7 mouse cellular contexts compared by ENCODE assay signal in genomic region chr10:40025560-40025959, GRCm38 (mm10). TPM values are rescaled to one million over a fixed set of nuclear protein-coding genes. Genes with fewer than 3 reads are reported as not detected.
DNase-seq lines count a peak whose midpoint lies in the region; ATAC-seq and TF ChIP-seq lines count a peak whose summit lies in the region.

No protein-coding gene starts in this region.

- H3K9ac ChIP-seq in lung, embryonic 14.5 days: peak overlapping the region; percentile 55
- no peak overlapping the region for H3K9ac ChIP-seq in forebrain, embryonic 15.5 days (replicated peaks)
- no peak overlapping the region for H3K9ac ChIP-seq in limb, embryonic 13.5 days

- peak overlapping the region; percentile 97 for H3K4me2 ChIP-seq in lung, embryonic 14.5 days
- H3K4me2 ChIP-seq in forebrain, embryonic 15.5 days (replicated peaks): peak overlapping the region; percentile 91
- peak overlapping the region; percentile 89 for H3K4me2 ChIP-seq in limb, embryonic 13.5 days (replicated peaks)

- no peak for ATAC-seq in lung, embryonic 14.5 days (ENCODE audit: insufficient read depth)
- ATAC-seq in forebrain, embryonic 15.5 days (replicated peaks): no peak
- no peak; the same call in 1 of the 2 replicates for ATAC-seq in limb, embryonic 13.5 days (ENCODE audit: low FRiP score, low read depth)
- ATAC-seq in monocyte, adult 5-6 weeks (replicated peaks; ENCODE audit: insufficient number of reproducible peaks, low FRiP score, low TSS enrichment, poor library complexity, severe bottlenecking): no peak

- H3K36me3 ChIP-seq in lung, embryonic 14.5 days (ENCODE audit: insufficient read depth): no peaks in the 10 kb centered on the region
- H3K36me3 ChIP-seq in forebrain, embryonic 15.5 days: no peaks in the 10 kb centered on the region
- H3K36me3 ChIP-seq in limb, embryonic 13.5 days: no peaks in the 10 kb centered on the region
- H3K36me3 ChIP-seq in small intestine, adult 2 months (ENCODE audit: control insufficient read depth, insufficient read depth, low read length): no peaks in the 10 kb centered on the region

- DNase-seq in lung, embryonic 14.5 days: peak; percentile 7
- no peak for DNase-seq in lung, adult 18-20 months
- no peak for DNase-seq in adrenal gland, adult 2 months

- WGBS in lung, embryonic 14.5 days: 55% methylated on average over 8 of the region's 8 CpGs
- 64% methylated on average over 8 of the region's 8 CpGs for WGBS in forebrain, embryonic 15.5 days
- WGBS in limb, embryonic 13.5 days: 41% methylated on average over 8 of the region's 8 CpGs
- WGBS in small intestine, adult 2 months: 50% methylated on average over 8 of the region's 8 CpGs

- TF ChIP-seq CTCF in lung, embryonic 14.5 days (IDR thresholded peaks at IDR 0.05; ENCODE audit: low read depth): no peak
- no peak for TF ChIP-seq CTCF in small intestine, adult 2 months (IDR thresholded peaks at IDR 0.05; ENCODE audit: extremely low read depth, insufficient read length, insufficient replicate concordance, low read depth, low read length)

- no peaks in the 10 kb centered on the region for H3K9me3 ChIP-seq in lung, embryonic 14.5 days (ENCODE audit: low read depth, low read length)
- no peaks in the 10 kb centered on the region for H3K9me3 ChIP-seq in forebrain, embryonic 15.5 days
- peaks cover 7% of the 10 kb centered on the region; the same call in 1 of the 2 replicates for H3K9me3 ChIP-seq in limb, embryonic 13.5 days

- TF ChIP-seq POLR2A in small intestine, adult 2 months (IDR thresholded peaks at IDR 0.05; ENCODE audit: low read depth, low read length): no peak

- peak overlapping the region; percentile 57 for H3K4me3 ChIP-seq in lung, embryonic 14.5 days (ENCODE audit: low read depth, low read length)
- H3K4me3 ChIP-seq in forebrain, embryonic 15.5 days: peak overlapping the region; percentile 65
- peak overlapping the region; percentile 67 for H3K4me3 ChIP-seq in limb, embryonic 13.5 days
- peak overlapping the region; percentile 70 for H3K4me3 ChIP-seq in small intestine, adult 2 months (ENCODE audit: low read depth, low read length)

- 0 out of 2 replicates have a peak, but pooled peaks cover 2% of the 10 kb centered on the region for H3K4me1 ChIP-seq in lung, embryonic 14.5 days (ENCODE audit: insufficient read depth)
- peaks cover 13% of the 10 kb centered on the region for H3K4me1 ChIP-seq in forebrain, embryonic 15.5 days
- peaks cover 12% of the 10 kb centered on the region for H3K4me1 ChIP-seq in limb, embryonic 13.5 days
- H3K4me1 ChIP-seq in small intestine, adult 2 months (ENCODE audit: control insufficient read depth, insufficient read depth, insufficient read length, low read length): no peaks in the 10 kb centered on the region; the same call in 1 of the 2 replicates

- peaks cover 6% of the 10 kb centered on the region; the same call in 1 of the 2 replicates for H3K27me3 ChIP-seq in lung, embryonic 14.5 days (ENCODE audit: insufficient read depth, low read length)
- no peaks in the 10 kb centered on the region for H3K27me3 ChIP-seq in forebrain, embryonic 15.5 days
- no peaks in the 10 kb centered on the region for H3K27me3 ChIP-seq in limb, embryonic 13.5 days
- H3K27me3 ChIP-seq in small intestine, adult 2 months (ENCODE audit: control insufficient read depth, insufficient read depth, low read length): 0 out of 2 replicates have a peak, but pooled peaks cover 2% of the 10 kb centered on the region

- no peak overlapping the region for H3K27ac ChIP-seq in lung, embryonic 14.5 days (ENCODE audit: low read depth)
- H3K27ac ChIP-seq in forebrain, embryonic 15.5 days (replicated peaks): peak overlapping the region; percentile 76
- H3K27ac ChIP-seq in limb, embryonic 13.5 days: peak overlapping the region; percentile 63; the same call in 1 of the 2 replicates
- no peak overlapping the region for H3K27ac ChIP-seq in small intestine, adult 2 months (ENCODE audit: insufficient read depth, low read depth, low read length)

RNA-seq across cellular contexts. Expression of gene Mfsd4b1, which starts 0.5 kb away (rescaled TPM):
- polyA plus RNA-seq in lung, embryonic 14.5 days (2014; fragmentation: Nextera tagmentation; extraction: Ambion mirVana): not detected in 2 replicates
- 0.27 and 0.28 TPM in 2 replicates for polyA plus RNA-seq in forebrain, embryonic 15.5 days (2015; fragmentation: Nextera tagmentation; extraction: Ambion mirVana)
- 0.15 and 0.41 TPM in 2 replicates for polyA plus RNA-seq in limb, embryonic 13.5 days (2015; fragmentation: Nextera tagmentation; extraction: Ambion mirVana)
- 0.05 TPM in 1 of 2 replicates, not detected in the other for polyA plus RNA-seq in small intestine, adult 2 months (2012; rRNA removed)
- 1 to 10 TPM; 3.0 to 3.1 TPM for total RNA-seq in adrenal gland, adult 2 months (2021)
- polyA plus RNA-seq in adrenal gland, adult 2 months (2012; rRNA removed): 0.62 and 1.5 TPM in 2 replicates
- not detected in 3 replicates for total RNA-seq in monocyte, adult 5-6 weeks (2017)

RNA-seq across cellular contexts. Expression of gene Mfsd4b5, which starts 39.1 kb away (rescaled TPM):
- polyA plus RNA-seq in lung, embryonic 14.5 days (2014; fragmentation: Nextera tagmentation; extraction: Ambion mirVana): 0.09 TPM in 1 of 2 replicates, not detected in the other
- polyA plus RNA-seq in forebrain, embryonic 15.5 days (2015; fragmentation: Nextera tagmentation; extraction: Ambion mirVana): not detected in 2 replicates
- polyA plus RNA-seq in limb, embryonic 13.5 days (2015; fragmentation: Nextera tagmentation; extraction: Ambion mirVana): 0.09 TPM in 1 of 2 replicates, not detected in the other
- polyA plus RNA-seq in small intestine, adult 2 months (2012; rRNA removed): 0.46 and 0.74 TPM in 2 replicates
- 1 to 10 TPM; 1.0 to 1.2 TPM for total RNA-seq in adrenal gland, adult 2 months (2021)
- 0.40 and 0.43 TPM in 2 replicates for polyA plus RNA-seq in adrenal gland, adult 2 months (2012; rRNA removed)
- total RNA-seq in monocyte, adult 5-6 weeks (2017): 0.19 to 0.53 TPM in 2 of 3 replicates, not detected in the other

Comparison
In these comparisons a context has a peak if more than half of its experiments do, and no peak if none do; other contexts are left out.
1. H3K27ac ChIP-seq: peak in forebrain, embryonic 15.5 days (single experiment) and limb, embryonic 13.5 days (single experiment); none in lung, embryonic 14.5 days (single experiment) and small intestine, adult 2 months (single experiment).
2. Peak in every context shown above with its lines, with median percentiles within 50 percentile points of each other: H3K4me2 ChIP-seq and H3K4me3 ChIP-seq.